Mouse (Mus musculus) small intestine, adult 2 months (tissue): ENCODE measurements around the gene B4galt4.

Experiments
- CTCF ChIP-seq: fragments of 200-500 bp; IDR thresholded peaks from 2 replicates; pipeline ENCODE4 v1.5.1; 2012; ENCODE audit warnings: low read depth, mild to moderate bottlenecking, control low read depth, inconsistent platforms, low read length, moderate library complexity, mixed read lengths; ENCODE audit not compliant: insufficient replicate concordance, insufficient read length; ENCODE audit errors: extremely low read depth
- POLR2A ChIP-seq: fragments of 200-500 bp; IDR thresholded peaks from 2 replicates; pipeline ENCODE4 v1.6.1; 2012; ENCODE audit warnings: low read depth, mild to moderate bottlenecking, control low read depth, inconsistent platforms, low read length, moderate library complexity

- no peak for TF ChIP-seq CTCF
- no peak for TF ChIP-seq POLR2A
Observed at GRCm38 (mm10) chr16:38774964-38775746, 33.1 kb downstream of the B4galt4 start.
